ENCODE assay signal across 15 mouse cellular contexts in genomic region chr7:114194224-114194623, GRCm38 (mm10).
"Had no signal": no experiment of that assay in that cellular context is flagged by ENCODE, and none has a peak within 500 bp of the region (broad histone marks: within the 10 kb centered on the region; RNA-seq: fewer than 3 reads in every experiment).

No protein-coding gene starts in this region.

- H3K4me2 ChIP-seq: limb, embryonic 12.5 days; neural tube, embryonic 13.5 days had no signal

- DNase-seq: kidney, adult 8-10 months; kidney, postnatal 25 days; layer of hippocampus, adult 9-11 months; layer of hippocampus, postnatal 36 days; lung, adult 2 months; lung, postnatal 4 days; midbrain, embryonic 14.5 days; right cerebral cortex, postnatal 14 days; thymus, adult 18-20 months; thymus, postnatal 14 days had no signal

- H3K36me3 ChIP-seq: limb, embryonic 12.5 days; neural tube, embryonic 13.5 days had no signal

- H3K4me1 ChIP-seq: limb, embryonic 12.5 days; neural tube, embryonic 13.5 days had no signal

- ATAC-seq: inflammation-experienced regulatory T-cells, adult 6 months; intestine, postnatal 0 days; lung, postnatal 0 days had no signal

- H3K9me3 ChIP-seq: limb, embryonic 12.5 days; neural tube, embryonic 13.5 days had no signal

- H3K27me3 ChIP-seq: limb, embryonic 12.5 days; neural tube, embryonic 13.5 days had no signal

- H3K4me3 ChIP-seq: limb, embryonic 12.5 days; neural tube, embryonic 13.5 days had no signal

- H3K9ac ChIP-seq: limb, embryonic 12.5 days; neural tube, embryonic 13.5 days had no signal

- H3K27ac ChIP-seq: limb, embryonic 12.5 days; neural tube, embryonic 13.5 days had no signal
